Mouse (Mus musculus) thymus, adult 18-20 months (tissue): ENCODE data around the gene Rbp4.

ENCODE experiments used
- DNase-seq, 2 experiments: peaks; one replicate each; pipeline ENCODE4 v3.0.0; 2022; ENCODE audit warnings: mixed read lengths in 2 of 2

Rbp4 gene

GRCm38 (mm10) chr19:38086948-38087551 is 38.0 kb downstream of the Rbp4 start:
- DNase-seq, result no peak

- DNase-seq, result no peak
These were observed 39.2 kb downstream of the Rbp4 start for GRCm38 (mm10) chr19:38085841-38086240.

GRCm38 (mm10) chr19:38082931-38083525 is 42.1 kb downstream of the Rbp4 start:
- DNase-seq, result no peak

- no peak for DNase-seq
These were observed 43.7 kb downstream of the Rbp4 start for GRCm38 (mm10) chr19:38081361-38081760.

DNA sequence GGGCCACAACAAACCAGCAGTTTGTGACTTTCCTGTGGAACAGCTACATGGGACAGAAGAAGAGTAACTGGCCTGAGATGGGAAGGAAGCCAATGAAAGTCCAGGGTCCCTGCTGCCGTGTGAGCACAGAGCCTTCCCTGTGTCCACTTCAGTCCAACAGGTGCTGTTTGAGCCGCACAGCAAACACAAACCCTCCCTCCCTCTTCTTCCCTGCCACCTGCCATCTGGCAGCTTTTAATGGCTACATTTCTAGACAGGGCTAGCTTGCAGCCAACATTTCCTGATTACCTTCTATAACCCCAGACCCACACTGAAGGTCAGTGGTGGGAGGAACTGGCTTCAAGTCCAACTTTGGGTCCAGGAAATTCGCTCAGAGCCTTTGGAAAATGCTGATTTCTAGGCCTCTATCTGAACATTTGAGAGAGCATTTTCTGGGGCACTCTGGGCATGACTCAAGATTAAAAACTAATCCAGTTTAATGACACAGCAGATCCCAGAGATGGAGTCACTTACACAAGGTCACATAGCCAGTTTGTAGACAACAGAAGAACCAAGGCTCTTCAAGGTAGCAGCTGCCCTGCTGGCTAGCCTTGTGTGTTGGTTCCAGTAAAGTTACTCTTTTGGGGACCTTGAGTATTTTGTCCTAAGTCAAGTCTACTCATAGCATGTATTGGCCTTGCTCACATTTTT is 47.1 kb downstream of the Rbp4 start:
- no peak for DNase-seq

DNA sequence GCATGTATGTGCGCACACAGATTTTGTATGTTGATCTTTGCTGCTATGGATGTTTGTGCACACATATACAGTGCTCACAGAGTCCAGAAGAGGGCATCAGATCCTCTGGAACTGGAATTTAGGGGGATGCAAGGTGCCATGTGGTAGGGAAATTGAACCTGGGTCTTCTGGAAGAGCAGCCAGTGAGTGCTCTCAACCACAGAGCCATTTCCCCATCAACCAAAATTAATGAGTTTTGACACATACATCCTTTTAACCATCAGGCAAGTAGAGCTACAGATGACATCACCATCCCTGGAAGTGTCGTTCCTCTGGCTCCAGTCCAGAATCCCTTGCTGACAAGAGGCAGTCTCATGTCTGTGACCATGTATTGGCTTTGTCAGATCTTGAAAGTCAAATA is 48.8 kb downstream of the Rbp4 start:
- no peak for DNase-seq

DNA sequence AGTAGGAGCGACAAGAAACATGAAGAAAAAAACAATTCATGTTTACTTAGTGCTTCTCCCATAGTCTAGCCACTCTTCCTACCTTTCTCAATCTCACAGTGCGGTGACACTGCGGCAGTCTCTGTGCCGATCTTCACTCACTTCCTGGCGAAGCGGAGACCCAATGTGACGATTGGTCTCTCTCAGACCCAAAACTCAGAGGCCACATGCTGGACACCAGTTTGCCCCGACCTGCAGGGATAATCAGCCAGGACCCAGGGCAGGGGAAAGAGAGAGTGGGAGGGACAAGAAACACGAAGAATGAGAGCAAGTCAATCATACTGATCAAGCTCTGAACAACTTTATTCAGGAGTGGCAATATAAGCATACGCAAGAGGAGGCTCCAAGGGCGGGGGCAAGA is 50.0 kb downstream of the Rbp4 start:
- DNase-seq, result no peak

DNA sequence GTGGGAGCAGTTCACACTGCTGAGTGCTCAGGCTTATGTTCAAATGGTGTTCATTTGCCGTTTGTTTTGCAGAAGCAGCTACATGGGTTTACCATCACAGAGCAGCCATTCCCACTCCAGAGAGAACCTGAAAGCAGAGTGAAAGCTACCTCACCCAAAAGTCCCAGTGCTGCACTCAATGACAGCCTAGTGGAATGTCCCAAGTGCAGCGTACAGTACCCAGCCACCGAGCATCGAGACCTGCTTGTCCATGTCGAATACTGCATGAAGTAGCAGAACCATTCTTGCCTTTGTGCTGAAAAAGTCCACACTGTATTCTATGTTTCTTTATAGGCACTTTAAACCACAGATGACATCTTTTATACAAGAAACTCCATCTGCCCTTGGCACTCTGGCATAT is 51.9 kb downstream of the Rbp4 start:
- DNase-seq, result no peak
